In the genomic region with DNA sequence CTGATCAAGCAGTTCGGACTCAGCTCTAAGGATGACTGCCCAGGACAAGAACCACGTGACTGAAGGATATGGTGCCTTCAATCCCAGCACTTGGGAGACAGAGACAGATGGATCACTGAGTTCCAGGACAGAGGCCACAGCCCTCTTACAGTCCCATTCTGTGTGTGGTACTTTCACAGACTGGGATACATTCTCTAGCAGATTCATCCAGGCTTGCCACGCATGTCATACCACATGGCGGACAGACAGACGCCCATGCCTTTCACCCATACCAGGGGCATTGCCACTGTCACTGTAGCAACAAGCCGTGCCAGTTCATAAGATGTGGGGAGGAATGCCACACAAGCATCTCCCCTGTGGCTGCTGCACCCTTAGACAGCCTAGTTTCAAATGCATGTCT, we compare ENCODE assay signal across 24 mouse cellular contexts. TPM values are rescaled to one million over a fixed set of nuclear protein-coding genes. Genes with fewer than 3 reads are reported as not detected.
"Had no signal": no experiment of that assay in that cellular context is flagged by ENCODE, and none has a peak within 500 bp of the region (broad histone marks: within the 10 kb centered on the region; RNA-seq: fewer than 3 reads in every experiment).

No protein-coding gene starts in this region.

- H3K36me3 ChIP-seq: midbrain, embryonic 10.5 days; midbrain, embryonic 12.5 days; neural tube, embryonic 13.5 days; neural tube, embryonic 15.5 days had no signal

- H3K9ac ChIP-seq: lung, embryonic 14.5 days; midbrain, embryonic 12.5 days; neural tube, embryonic 13.5 days; neural tube, embryonic 15.5 days had no signal

- H3K4me2 ChIP-seq: lung, embryonic 14.5 days; midbrain, embryonic 12.5 days; neural tube, embryonic 13.5 days; neural tube, embryonic 15.5 days had no signal

- H3K4me1 ChIP-seq: midbrain, embryonic 10.5 days; midbrain, embryonic 12.5 days; neural tube, embryonic 13.5 days; neural tube, embryonic 15.5 days had no signal

- H3K4me3 ChIP-seq: midbrain, embryonic 10.5 days; midbrain, embryonic 12.5 days; myocyte; neural tube, embryonic 13.5 days; neural tube, embryonic 15.5 days had no signal

- DNase-seq: lung, adult 18-20 months; lung, embryonic 14.5 days; lung, postnatal 10 days; lung, postnatal 4 days; midbrain, embryonic 14.5 days; retina, postnatal 1 day; right cerebral cortex, adult 18-20 months; right cerebral cortex, postnatal 25 days; right cerebral cortex, postnatal 4 days; spleen, adult 18-20 months; thymus, adult 18-20 months; thymus, postnatal 14 days; thymus, postnatal 36 days had no signal

- ATAC-seq: midbrain, embryonic 16.5 days had no signal

- H3K27me3 ChIP-seq: midbrain, embryonic 12.5 days; neural tube, embryonic 13.5 days; neural tube, embryonic 15.5 days had no signal

- H3K27ac ChIP-seq: midbrain, embryonic 10.5 days; midbrain, embryonic 12.5 days; neural tube, embryonic 13.5 days; neural tube, embryonic 15.5 days had no signal

- H3K9me3 ChIP-seq: neural tube, embryonic 15.5 days had no signal

RNA-seq across cellular contexts. Expression of a gene that starts 5.6 kb away (rescaled TPM):
- total RNA-seq: megakaryocyte, adult 5-6 weeks; megakaryocyte-erythroid progenitor cell, adult 5-6 weeks had no signal
- polyA plus RNA-seq: lung, embryonic 14.5 days; midbrain, embryonic 10.5 days; midbrain, embryonic 12.5 days; neural tube, embryonic 11.5 days; small intestine, adult 2 months; stomach, embryonic 14.5 days had no signal

RNA-seq across cellular contexts. Expression of a gene that starts 44.3 kb away (rescaled TPM):
- total RNA-seq: megakaryocyte-erythroid progenitor cell, adult 5-6 weeks had no signal
- polyA plus RNA-seq: midbrain, embryonic 10.5 days; midbrain, embryonic 14.5 days; midbrain, embryonic 16.5 days; neural tube, embryonic 13.5 days; neural tube, embryonic 15.5 days; stomach, embryonic 14.5 days had no signal
